Mouse (Mus musculus) liver, embryonic 12.5 days (tissue): ENCODE results near the gene Ncln. TPM values are rescaled to one million over a fixed set of nuclear protein-coding genes. Genes with fewer than 3 reads are reported as not detected.

Experiments
- ATAC-seq: fragments of 200-750 bp; cut with Nextera tagmentation; 2 replicates; pipeline ENCODE4 v1.8.0; 2017; ENCODE audit warnings: moderate number of reproducible peaks, mild to moderate bottlenecking, moderate library complexity
- H3K27ac ChIP-seq: fragments of 300-500 bp; sonication (generic); 2 replicates; pipeline ENCODE4 v1.5.1; 2016; ENCODE audit warnings: mild to moderate bottlenecking
- H3K27me3 ChIP-seq: fragments of 300-500 bp; sonication (generic); replicated peaks from 2 replicates; pipeline ENCODE4 v1.6.1; 2016; ENCODE audit warnings: mild to moderate bottlenecking, moderate library complexity
- H3K36me3 ChIP-seq: fragments of 300-500 bp; sonication (generic); 2 replicates; pipeline ENCODE4 v1.6.1; 2016; ENCODE audit warnings: mild to moderate bottlenecking, moderate library complexity
- H3K4me1 ChIP-seq: fragments of 300-500 bp; sonication (generic); 2 replicates; pipeline ENCODE4 v1.6.1; 2016
- H3K4me2 ChIP-seq: fragments of 300-500 bp; sonication (generic); 2 replicates; pipeline ENCODE4 v1.6.1; 2016; ENCODE audit warnings: mild to moderate bottlenecking, moderate library complexity
- H3K4me3 ChIP-seq: fragments of 300-500 bp; sonication (generic); 2 replicates; pipeline ENCODE4 v1.5.1; 2016; ENCODE audit warnings: mild to moderate bottlenecking, moderate library complexity
- H3K9ac ChIP-seq: fragments of 300-500 bp; sonication (generic); 2 replicates; pipeline ENCODE4 v1.6.1; 2016; ENCODE audit warnings: mild to moderate bottlenecking, moderate library complexity
- H3K9me3 ChIP-seq: fragments of 300-500 bp; sonication (generic); replicated peaks from 2 replicates; pipeline ENCODE4 v1.6.1; 2016; ENCODE audit warnings: mild to moderate bottlenecking, moderate library complexity
- WGBS: fragments of 180-500 bp; shearing (Covaris S2); methylation state at CpG from one replicate; pipeline ENCODE4 v1.1.7; 2016; ENCODE audit not compliant: insufficient replicate concordance; 5-methylcytosine and 5-hydroxymethylcytosine counted together
- polyA plus RNA-seq: library from polyadenylated mRNA; unstranded; fragments of >200 nt; fragmentation: Nextera tagmentation; extraction: Ambion mirVana; gene quantifications from 2 replicates; pipeline ENCODE4 v1.2.1, GENCODE M21; 2016

Gene Ncln
- polyA plus RNA-seq = 59.9 and 62.7 TPM in 2 replicates

GRCm38 (mm10) chr10:81496264-81496901, at the start of gene Ncln:
Ncln (minus strand) TSS chr10:81496392.
- Histone ChIP-seq H3K36me3 (peaks cover 33% of the 10 kb centered on the region), H3K9me3 (no peaks in the 10 kb centered on the region), H3K4me1 (peaks cover 59% of the 10 kb centered on the region), H3K4me3 (peak within 1 kb of the TSS; percentile 73), H3K9ac (peak within 1 kb of the TSS; percentile 80), H3K27ac (peak within 1 kb of the TSS; percentile 77), H3K27me3 (no peaks in the 10 kb centered on the region), H3K4me2 (peak within 1 kb of the TSS; percentile 96)
- under 1% methylated on average over 42 of the region's 45 CpGs for WGBS
- ATAC-seq = peak; percentile 95

DNA sequence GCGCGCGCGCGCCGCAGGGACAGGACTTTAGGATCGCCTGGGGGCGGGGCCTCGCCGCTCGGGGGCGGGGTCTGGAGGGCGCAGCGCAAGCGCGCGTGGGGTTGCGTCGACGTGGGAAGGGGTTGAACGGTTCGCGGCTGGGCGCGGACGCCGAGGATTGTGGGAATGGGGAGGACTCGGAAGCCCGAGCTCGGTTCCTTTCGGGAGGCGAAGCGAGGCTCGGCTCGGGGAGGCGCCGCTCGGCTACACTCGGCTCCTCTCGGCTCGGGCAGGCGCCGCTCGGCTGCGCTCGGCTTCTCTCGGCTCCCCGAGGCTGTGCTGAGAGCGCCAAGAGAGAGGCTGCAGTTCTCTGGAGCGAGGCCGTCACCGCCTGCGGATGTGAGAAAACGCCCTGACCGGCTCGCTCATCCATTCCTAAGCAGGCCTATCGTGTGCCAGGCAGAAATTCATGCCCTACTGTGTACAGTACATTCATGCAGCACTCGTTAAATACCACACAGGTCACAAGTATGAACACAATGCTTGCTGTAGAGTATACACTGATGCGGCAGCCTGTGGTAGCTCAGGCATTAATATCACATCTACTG, 49.1 kb upstream of the Ncln start, which contains the start of gene Gna11:
Gna11 (minus strand) TSS at position 30 of the 587 bp plus-strand sequence.
- Histone ChIP-seq H3K27me3 (no peaks in the 10 kb centered on the region), H3K4me1 (peaks cover 63% of the 10 kb centered on the region), H3K27ac (peak within 1 kb of the TSS; percentile 88), H3K9ac (peak within 1 kb of the TSS; percentile 93), H3K9me3 (no peaks in the 10 kb centered on the region), H3K4me2 (peak within 1 kb of the TSS; percentile 98), H3K4me3 (peak within 1 kb of the TSS; percentile 90), H3K36me3 (peaks cover 22% of the 10 kb centered on the region)
- ATAC-seq = peak; percentile 89
- WGBS = 1% methylated on average over 59 of the region's 59 CpGs

GRCm38 (mm10) chr10:81544296-81545160, 48.3 kb upstream of the Ncln start:
- peak overlapping the region; percentile 88 for H3K27ac ChIP-seq
- H3K4me1 ChIP-seq = peaks cover 69% of the 10 kb centered on the region
- no peaks in the 10 kb centered on the region for H3K27me3 ChIP-seq
- no peaks in the 10 kb centered on the region for H3K9me3 ChIP-seq
- peak overlapping the region; percentile 93 for H3K9ac ChIP-seq
- peak; percentile 5; the same call in 1 of the 2 replicates for ATAC-seq
- H3K4me3 ChIP-seq = peak overlapping the region; percentile 90
- peak overlapping the region; percentile 98 for H3K4me2 ChIP-seq
- peaks cover 29% of the 10 kb centered on the region for H3K36me3 ChIP-seq
- under 1% methylated on average over 93 of the region's 93 CpGs for WGBS

GRCm38 (mm10) chr10:81543633-81544032, 47.4 kb upstream of the Ncln start:
- ATAC-seq = no peak
- H3K4me2 ChIP-seq = peak overlapping the region; percentile 98
- 0 out of 2 replicates have a peak overlapping the region, but pooled peaks have one; percentile 54 for H3K27ac ChIP-seq
- H3K4me1 ChIP-seq = peaks cover 78% of the 10 kb centered on the region
- H3K9me3 ChIP-seq = no peaks in the 10 kb centered on the region
- peak overlapping the region; percentile 90 for H3K4me3 ChIP-seq
- peak overlapping the region; percentile 93 for H3K9ac ChIP-seq
- H3K36me3 ChIP-seq = peaks cover 38% of the 10 kb centered on the region
- WGBS = 75% methylated on average over 1 of the region's 1 CpGs
- H3K27me3 ChIP-seq = no peaks in the 10 kb centered on the region

GRCm38 (mm10) chr10:81542727-81543460, 46.7 kb upstream of the Ncln start:
- Histone ChIP-seq H3K27me3 (no peaks in the 10 kb centered on the region), H3K4me3 (peak overlapping the region; percentile 90), H3K4me2 (peak overlapping the region; percentile 98), H3K9ac (peak overlapping the region; percentile 93; the same call in 1 of the 2 replicates), H3K27ac (0 out of 2 replicates have a peak overlapping the region, but pooled peaks have one; percentile 38), H3K4me1 (peaks cover 81% of the 10 kb centered on the region), H3K9me3 (no peaks in the 10 kb centered on the region), H3K36me3 (peaks cover 44% of the 10 kb centered on the region)
- 74% methylated on average over 7 of the region's 7 CpGs for WGBS
- no peak for ATAC-seq

DNA sequence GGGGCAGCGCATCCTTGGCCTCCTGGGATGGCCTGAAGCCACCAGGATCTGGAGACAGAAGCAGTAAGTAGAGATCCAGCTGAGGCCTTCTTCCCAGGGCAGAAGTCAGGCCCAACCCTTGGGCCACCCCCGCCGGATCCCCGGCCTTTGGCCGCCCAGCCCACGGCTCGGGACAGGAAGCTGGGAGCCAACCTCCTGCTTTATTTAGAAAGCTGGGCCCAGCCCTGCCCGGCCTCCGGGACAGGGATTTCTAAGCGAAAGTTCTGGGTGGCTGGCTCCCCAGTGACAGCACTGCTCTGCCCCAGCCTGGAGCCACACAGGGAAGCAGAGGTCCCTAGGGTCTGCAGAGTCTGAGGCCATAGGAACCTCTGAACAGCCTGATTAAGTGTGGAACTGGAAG, 45.6 kb upstream of the Ncln start:
- Histone ChIP-seq H3K27me3 (no peaks in the 10 kb centered on the region), H3K36me3 (peaks cover 53% of the 10 kb centered on the region), H3K9ac (peak overlapping the region; percentile 47), H3K4me1 (peaks cover 75% of the 10 kb centered on the region), H3K9me3 (no peaks in the 10 kb centered on the region), H3K4me2 (peak overlapping the region; percentile 98), H3K4me3 (peak overlapping the region; percentile 90; the same call in 1 of the 2 replicates), H3K27ac (peak overlapping the region; percentile 38)
- 62% methylated on average over 10 of the region's 10 CpGs for WGBS
- no peak for ATAC-seq

GRCm38 (mm10) chr10:81541363-81541762, 45.2 kb upstream of the Ncln start:
- H3K4me1 ChIP-seq = peaks cover 70% of the 10 kb centered on the region
- peaks cover 56% of the 10 kb centered on the region for H3K36me3 ChIP-seq
- H3K4me2 ChIP-seq = peak overlapping the region; percentile 98
- no peaks in the 10 kb centered on the region for H3K9me3 ChIP-seq
- 69% methylated on average over 5 of the region's 5 CpGs for WGBS
- no peak for ATAC-seq
- H3K9ac ChIP-seq = peak overlapping the region; percentile 47
- H3K27ac ChIP-seq = peak overlapping the region; percentile 38; the same call in 1 of the 2 replicates
- no peaks in the 10 kb centered on the region for H3K27me3 ChIP-seq
- 0 out of 2 replicates have a peak overlapping the region, but pooled peaks have one; percentile 90 for H3K4me3 ChIP-seq

GRCm38 (mm10) chr10:81538321-81539048, 42.3 kb upstream of the Ncln start:
- H3K9me3 ChIP-seq = no peaks in the 10 kb centered on the region
- H3K36me3 ChIP-seq = peaks cover 77% of the 10 kb centered on the region
- H3K9ac ChIP-seq = no peak overlapping the region
- H3K4me2 ChIP-seq = no peak overlapping the region
- H3K27me3 ChIP-seq = no peaks in the 10 kb centered on the region
- no peak overlapping the region for H3K27ac ChIP-seq
- no peak overlapping the region for H3K4me3 ChIP-seq
- no peak for ATAC-seq
- peaks cover 66% of the 10 kb centered on the region for H3K4me1 ChIP-seq
- 62% methylated on average over 3 of the region's 3 CpGs for WGBS

DNA sequence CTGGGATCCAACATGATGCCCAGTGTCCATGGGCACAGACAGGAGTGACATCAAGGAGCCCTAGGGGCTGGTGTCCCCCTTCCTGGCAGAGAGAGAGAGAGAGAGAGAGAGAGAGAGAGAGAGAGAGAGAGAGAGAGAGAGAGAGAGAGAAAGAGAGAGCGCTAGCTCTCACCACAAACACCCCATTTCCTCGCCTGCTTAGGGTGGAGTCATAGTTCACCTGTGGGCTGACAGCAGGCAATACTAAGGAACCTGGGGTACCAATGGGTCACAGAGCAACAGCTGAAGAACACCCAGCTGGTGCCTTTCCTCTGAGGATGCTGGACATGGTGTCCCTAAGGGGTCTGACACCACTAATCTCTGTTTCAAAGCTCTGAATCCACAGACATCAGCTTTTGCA, 41.2 kb upstream of the Ncln start:
- 67% methylated on average over 2 of the region's 2 CpGs for WGBS
- Histone ChIP-seq H3K9me3 (no peaks in the 10 kb centered on the region), H3K9ac (no peak overlapping the region), H3K4me2 (no peak overlapping the region), H3K27me3 (no peaks in the 10 kb centered on the region), H3K27ac (no peak overlapping the region), H3K36me3 (peaks cover 77% of the 10 kb centered on the region), H3K4me1 (peaks cover 60% of the 10 kb centered on the region), H3K4me3 (no peak overlapping the region)
- no peak for ATAC-seq

DNA sequence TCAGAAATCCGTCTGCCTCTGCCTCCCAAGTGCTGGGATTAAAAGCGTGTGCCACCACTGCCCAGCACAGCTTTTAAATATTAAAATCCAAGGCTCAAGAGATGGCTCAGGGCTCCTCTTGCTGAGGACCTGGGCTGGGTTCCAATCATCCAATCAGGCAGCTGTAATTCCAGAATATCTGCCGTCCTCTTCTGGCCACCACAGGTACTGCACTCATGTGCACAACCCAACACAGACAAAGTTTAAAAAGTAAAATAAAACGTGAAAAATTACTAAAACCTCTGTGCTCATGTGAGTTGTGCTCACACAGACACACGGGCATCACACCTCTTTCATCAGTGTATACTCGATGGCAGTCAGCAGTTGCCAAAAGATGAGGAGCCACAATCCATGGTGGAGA, 40.5 kb upstream of the Ncln start:
- H3K9me3 ChIP-seq = no peaks in the 10 kb centered on the region

GRCm38 (mm10) chr10:81534826-81535225, 38.6 kb upstream of the Ncln start:
- Histone ChIP-seq H3K9ac (no peak overlapping the region), H3K9me3 (no peaks in the 10 kb centered on the region), H3K4me1 (peaks cover 36% of the 10 kb centered on the region), H3K27ac (no peak overlapping the region), H3K4me3 (no peak overlapping the region), H3K27me3 (no peaks in the 10 kb centered on the region), H3K36me3 (peaks cover 88% of the 10 kb centered on the region), H3K4me2 (no peak overlapping the region)
- ATAC-seq = no peak
- 74% methylated on average over 16 of the region's 16 CpGs for WGBS

More for the DNA sequence above, 40.5 kb upstream of the Ncln start:
- no peak for ATAC-seq
- Histone ChIP-seq H3K36me3 (peaks cover 78% of the 10 kb centered on the region), H3K27ac (no peak overlapping the region), H3K4me1 (peaks cover 53% of the 10 kb centered on the region), H3K4me3 (no peak overlapping the region), H3K4me2 (no peak overlapping the region), H3K9ac (no peak overlapping the region), H3K27me3 (no peaks in the 10 kb centered on the region)
- 60% methylated on average over 6 of the region's 6 CpGs for WGBS
